Mouse (Mus musculus): ENCODE results near the gene Trabd2b. TPM values are rescaled to one million over a fixed set of nuclear protein-coding genes. Genes with fewer than 3 reads are reported as not detected.

Trabd2b gene
- polyA plus RNA-seq, 1 experiment: 0.08 TPM

DNA sequence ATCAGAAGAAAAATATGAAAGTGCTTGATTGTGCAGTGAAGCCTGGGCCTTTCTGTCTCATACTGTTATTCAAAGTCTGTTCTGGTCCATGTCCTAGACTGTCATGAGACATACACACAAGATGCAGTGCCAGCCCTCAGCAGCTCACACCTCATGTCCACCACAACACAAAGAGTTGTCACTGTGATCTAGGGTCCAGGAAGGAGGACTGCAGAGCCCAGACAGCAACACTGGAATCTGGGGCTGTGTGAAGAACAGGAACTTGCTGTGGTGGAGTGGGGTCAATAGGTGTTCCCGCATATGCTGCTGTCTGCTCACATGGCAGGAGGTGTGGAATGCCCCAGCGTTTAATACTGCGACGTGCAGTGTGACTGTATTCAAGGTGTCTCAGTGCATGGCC lies 112.8 kb downstream of the Trabd2b start:
- no peak for TF ChIP-seq POLR2A (IDR thresholded peaks at IDR 0.05; ENCODE audit: borderline replicate concordance, low read depth, low read length)
- no peak for TF ChIP-seq CTCF (IDR thresholded peaks at IDR 0.05; ENCODE audit: low read depth, low read length)
- H3K4me3 ChIP-seq (ENCODE audit: insufficient read depth, low read length): no peak overlapping the region
- H3K4me1 ChIP-seq (ENCODE audit: control insufficient read depth, insufficient read depth, low read length): no peaks in the 10 kb centered on the region
- no peak overlapping the region for H3K27ac ChIP-seq (ENCODE audit: insufficient read depth, low read depth, low read length)

DNA sequence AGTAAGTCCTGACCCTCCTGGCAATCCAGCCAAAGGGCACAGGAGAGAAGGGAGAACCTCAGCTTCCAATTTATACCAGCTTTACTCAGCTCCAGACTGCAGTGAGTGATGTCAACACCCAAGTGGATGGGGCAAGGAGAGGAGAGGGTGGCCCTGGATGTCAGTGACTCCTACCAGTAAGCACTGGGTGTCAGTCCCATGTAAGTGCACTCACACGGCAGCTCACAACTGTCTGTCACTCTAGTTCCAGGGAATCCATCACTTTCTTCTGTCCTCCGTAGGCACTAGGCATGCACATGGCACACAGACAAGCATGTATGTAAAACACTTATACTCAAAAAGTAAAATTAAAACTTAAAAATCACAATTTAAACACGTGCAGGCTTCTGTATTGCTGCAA lies 113.4 kb downstream of the Trabd2b start:
- H3K4me1 ChIP-seq (ENCODE audit: control insufficient read depth, insufficient read depth, low read length): no peaks in the 10 kb centered on the region
- no peak for TF ChIP-seq CTCF (IDR thresholded peaks at IDR 0.05; ENCODE audit: low read depth, low read length)
- TF ChIP-seq POLR2A (IDR thresholded peaks at IDR 0.05; ENCODE audit: borderline replicate concordance, low read depth, low read length): no peak
- no peak overlapping the region for H3K4me3 ChIP-seq (ENCODE audit: insufficient read depth, low read length)
- no peak overlapping the region for H3K27ac ChIP-seq (ENCODE audit: insufficient read depth, low read depth, low read length)

DNA sequence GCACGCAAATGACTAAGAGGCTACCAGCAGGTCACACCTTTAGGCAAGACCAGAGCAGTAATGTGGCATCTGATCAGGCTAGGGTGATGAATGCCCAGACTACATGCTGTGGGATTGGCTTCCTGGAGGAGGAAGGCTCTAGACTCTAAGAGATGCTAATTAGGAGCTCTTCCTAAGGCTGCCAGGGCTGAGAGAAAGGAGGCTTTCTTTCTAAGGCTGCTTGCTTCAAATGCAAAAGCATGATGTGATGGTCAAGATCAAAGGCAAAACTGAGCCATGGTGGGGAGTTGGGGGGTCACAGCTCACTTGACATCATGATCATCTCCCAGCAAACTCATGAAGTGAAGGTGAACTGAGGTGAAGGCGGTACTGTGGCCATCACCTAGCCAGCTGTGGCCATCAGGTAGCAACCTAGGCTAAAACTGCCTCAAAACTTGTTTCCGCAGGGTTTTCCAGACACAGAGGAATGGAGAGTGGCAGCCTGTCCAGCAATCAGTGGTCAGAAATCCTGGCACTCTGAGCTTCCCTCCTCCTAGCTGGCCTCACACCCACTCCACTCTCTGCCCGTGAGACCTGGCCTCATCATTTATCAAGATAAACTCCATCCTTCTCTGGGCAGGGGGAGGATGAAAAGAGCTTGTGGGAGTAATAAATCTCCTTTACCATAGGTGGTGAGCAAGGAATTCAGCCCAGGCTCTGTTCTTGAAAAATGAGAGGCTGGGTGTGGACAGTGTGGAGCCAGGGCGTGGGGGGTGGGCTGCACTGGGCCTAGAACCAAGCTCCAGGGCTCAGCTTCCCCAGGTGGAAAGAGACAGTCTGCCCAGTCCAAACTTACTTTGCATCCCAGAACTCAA lies 117.0 kb downstream of the Trabd2b start:
- Histone ChIP-seq H3K4me1 (ENCODE audit: control insufficient read depth, insufficient read depth, low read length) (no peaks in the 10 kb centered on the region), H3K4me3 (ENCODE audit: insufficient read depth, low read length) (no peak overlapping the region), H3K27ac (ENCODE audit: insufficient read depth, low read depth, low read length) (no peak overlapping the region)
- no peak for TF ChIP-seq CTCF (IDR thresholded peaks at IDR 0.05; ENCODE audit: low read depth, low read length)
- no peak for TF ChIP-seq POLR2A (IDR thresholded peaks at IDR 0.05; ENCODE audit: borderline replicate concordance, low read depth, low read length)

DNA sequence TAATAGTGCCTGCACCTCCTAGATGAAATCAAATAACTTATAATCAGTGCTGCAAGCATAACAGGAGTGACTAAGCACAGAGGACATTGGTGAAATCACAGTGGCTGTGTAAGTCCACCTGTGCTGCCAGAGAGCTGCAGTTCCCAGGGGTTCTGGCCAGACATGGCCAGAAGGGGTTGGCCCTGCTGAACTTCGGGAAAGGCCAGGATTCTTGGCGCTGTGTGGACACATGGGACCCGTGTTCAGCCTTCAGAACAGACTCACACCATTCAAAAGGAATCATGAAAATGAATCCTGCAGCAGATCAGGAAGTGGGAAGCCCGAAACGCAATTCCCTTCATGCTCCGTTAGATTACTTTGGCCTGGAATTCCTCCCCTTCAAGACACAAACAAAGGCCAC lies 125.1 kb downstream of the Trabd2b start:
- TF ChIP-seq CTCF (IDR thresholded peaks at IDR 0.05; ENCODE audit: low read depth, low read length) (no peak), POLR2A (IDR thresholded peaks at IDR 0.05; ENCODE audit: borderline replicate concordance, low read depth, low read length) (no peak)
- Histone ChIP-seq H3K4me3 (ENCODE audit: insufficient read depth, low read length) (no peak overlapping the region), H3K4me1 (ENCODE audit: control insufficient read depth, insufficient read depth, low read length) (no peaks in the 10 kb centered on the region), H3K27ac (ENCODE audit: insufficient read depth, low read depth, low read length) (no peak overlapping the region)

DNA sequence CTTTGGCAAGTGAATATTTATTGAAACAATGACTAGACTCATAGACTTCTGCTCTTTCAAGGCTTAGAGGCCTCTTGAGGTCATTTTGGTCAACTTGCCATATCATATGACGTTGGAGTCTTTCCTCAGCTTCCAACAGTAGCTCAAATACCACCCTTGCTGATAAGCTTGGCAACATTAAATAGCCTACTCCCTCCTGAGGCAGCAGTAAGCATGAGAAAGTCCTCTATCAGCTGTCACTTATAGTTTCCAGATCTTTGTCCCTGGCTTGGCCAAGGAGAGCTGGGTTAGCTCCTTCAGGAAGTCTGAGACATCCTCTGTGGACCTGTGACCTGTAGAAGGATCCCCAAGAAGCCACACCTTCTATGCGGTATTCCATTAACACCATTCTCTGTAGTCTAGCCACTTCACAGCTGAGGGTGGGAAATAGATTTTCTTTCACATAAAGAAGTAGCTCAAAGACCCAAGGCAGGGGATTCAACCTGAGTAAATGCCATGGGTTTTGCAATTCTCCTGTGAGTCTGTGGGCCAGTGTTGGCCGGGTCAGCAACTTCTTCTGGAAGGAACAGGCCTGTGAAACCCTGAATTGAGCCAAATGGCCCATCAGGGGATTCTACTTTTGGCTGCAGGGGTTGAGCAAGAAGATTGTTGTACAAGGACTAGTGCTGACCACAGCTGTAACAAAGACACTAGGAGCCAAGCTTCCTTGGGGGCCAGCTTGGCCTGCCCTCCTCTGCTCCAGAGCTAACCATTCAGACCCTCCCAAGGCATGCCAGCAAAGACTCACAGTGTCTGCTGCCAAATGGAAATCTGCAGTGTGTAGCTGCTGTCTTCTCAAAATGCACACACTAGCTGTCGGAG lies 127.6 kb downstream of the Trabd2b start:
- no peak overlapping the region for H3K27ac ChIP-seq (ENCODE audit: insufficient read depth, low read depth, low read length)
- no peaks in the 10 kb centered on the region for H3K4me1 ChIP-seq (ENCODE audit: control insufficient read depth, insufficient read depth, low read length)
- TF ChIP-seq POLR2A (IDR thresholded peaks at IDR 0.05; ENCODE audit: borderline replicate concordance, low read depth, low read length) (no peak), CTCF (IDR thresholded peaks at IDR 0.05; ENCODE audit: low read depth, low read length) (no peak)
- no peak overlapping the region for H3K4me3 ChIP-seq (ENCODE audit: insufficient read depth, low read length)

DNA sequence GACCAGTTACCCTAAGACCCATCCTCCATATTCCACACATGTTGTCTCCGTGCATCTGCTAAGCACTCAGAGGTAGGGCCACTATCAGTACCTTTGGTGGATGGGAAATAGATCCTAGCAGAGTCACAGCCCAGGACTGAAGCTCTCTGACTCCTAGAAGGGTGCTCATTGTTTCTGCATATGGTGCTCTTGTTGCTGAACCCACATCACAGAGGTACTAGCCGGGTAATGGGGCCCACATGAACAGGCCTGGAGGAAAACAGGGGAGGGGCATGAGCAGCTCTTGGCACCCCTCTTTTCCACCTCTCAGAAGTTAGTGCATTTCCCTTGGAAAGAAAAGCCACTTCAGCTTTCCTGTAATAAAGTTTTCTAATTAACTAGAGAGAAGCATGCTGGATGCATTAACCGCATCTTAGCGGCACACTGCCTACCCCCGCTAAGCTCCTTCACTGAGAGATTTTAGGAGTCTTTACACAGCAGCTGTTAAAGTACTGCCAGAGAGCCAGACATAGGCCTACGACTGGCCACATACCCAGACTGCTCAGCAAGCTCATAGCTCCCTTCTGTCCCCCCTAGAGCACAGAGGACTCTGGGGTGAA lies 131.0 kb downstream of the Trabd2b start:
- no peaks in the 10 kb centered on the region for H3K4me1 ChIP-seq (ENCODE audit: control insufficient read depth, insufficient read depth, low read length)
- H3K4me3 ChIP-seq (ENCODE audit: insufficient read depth, low read length): no peak overlapping the region
- no peak overlapping the region for H3K27ac ChIP-seq (ENCODE audit: insufficient read depth, low read depth, low read length)

DNA sequence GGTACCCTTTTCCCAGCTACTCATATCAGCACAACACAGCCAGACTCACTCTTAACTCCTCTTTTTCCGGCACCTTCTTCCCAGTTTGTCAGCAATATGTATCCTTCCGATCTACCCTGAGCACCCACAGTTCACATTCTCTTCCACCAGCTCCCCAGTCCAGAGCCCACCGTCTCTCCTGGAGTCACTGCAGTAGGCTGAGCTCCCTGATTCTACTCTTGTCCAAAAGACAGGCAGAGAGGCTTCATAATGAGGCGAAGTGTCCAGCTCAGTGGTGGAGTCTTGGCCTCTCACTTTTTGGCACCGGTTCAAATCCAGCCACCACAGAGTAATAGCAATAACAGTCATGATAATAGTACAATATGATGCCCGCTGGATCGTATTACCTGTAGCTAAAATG lies 133.5 kb downstream of the Trabd2b start:
- Histone ChIP-seq H3K4me1 (ENCODE audit: control insufficient read depth, insufficient read depth, low read length) (no peaks in the 10 kb centered on the region), H3K4me3 (ENCODE audit: insufficient read depth, low read length) (no peak overlapping the region), H3K27ac (ENCODE audit: insufficient read depth, low read depth, low read length) (no peak overlapping the region)
- no peak for TF ChIP-seq POLR2A (IDR thresholded peaks at IDR 0.05; ENCODE audit: borderline replicate concordance, low read depth, low read length)
- TF ChIP-seq CTCF (IDR thresholded peaks at IDR 0.05; ENCODE audit: low read depth, low read length): no peak

More for the DNA sequence above, 131.0 kb downstream of the Trabd2b start:
- no peak for TF ChIP-seq CTCF (IDR thresholded peaks at IDR 0.05; ENCODE audit: low read depth, low read length)

DNA sequence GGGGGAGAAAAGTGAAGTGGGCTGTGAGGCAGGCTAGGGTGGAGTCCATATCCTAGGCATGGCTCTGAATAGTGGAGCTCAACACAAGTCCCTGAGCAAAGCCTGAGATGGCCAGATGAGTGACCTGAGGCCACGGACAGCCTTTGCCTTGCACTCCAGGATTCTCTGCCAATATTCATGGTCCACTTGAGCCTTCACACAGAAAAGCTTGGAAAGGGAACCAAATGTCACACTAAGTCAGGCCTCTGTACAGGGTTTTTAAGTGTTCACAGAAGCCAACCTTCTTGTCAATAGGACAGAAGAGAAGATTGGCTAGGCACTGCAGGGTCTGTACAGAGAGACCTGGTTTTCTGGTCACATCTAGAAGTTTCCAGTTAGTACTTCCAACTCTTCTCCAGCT lies 134.7 kb downstream of the Trabd2b start:
- Histone ChIP-seq H3K4me3 (ENCODE audit: insufficient read depth, low read length) (no peak overlapping the region), H3K4me1 (ENCODE audit: control insufficient read depth, insufficient read depth, low read length) (no peaks in the 10 kb centered on the region), H3K27ac (ENCODE audit: insufficient read depth, low read depth, low read length) (no peak overlapping the region)
- TF ChIP-seq POLR2A (IDR thresholded peaks at IDR 0.05; ENCODE audit: borderline replicate concordance, low read depth, low read length) (no peak), CTCF (IDR thresholded peaks at IDR 0.05; ENCODE audit: low read depth, low read length) (no peak)

DNA sequence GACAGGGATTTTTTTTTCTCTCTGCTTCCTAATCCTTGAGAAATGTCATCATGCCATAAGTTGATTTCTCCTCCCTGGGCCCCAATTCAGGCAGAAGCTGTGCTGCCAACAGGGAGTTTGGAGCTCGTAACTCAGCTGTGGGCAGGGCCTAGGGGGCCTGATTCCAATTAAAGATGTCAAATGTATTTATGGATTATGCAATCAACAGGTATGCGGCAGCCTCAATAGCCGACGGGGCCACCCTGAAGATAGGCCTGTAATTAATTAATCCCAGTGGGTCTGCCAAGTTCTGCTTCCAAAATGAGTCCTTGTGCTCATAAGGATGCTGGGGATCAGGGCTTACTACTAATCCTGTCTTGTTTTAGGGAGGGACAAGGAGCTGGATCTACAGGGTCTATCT lies 135.6 kb downstream of the Trabd2b start:
- TF ChIP-seq POLR2A (IDR thresholded peaks at IDR 0.05; ENCODE audit: borderline replicate concordance, low read depth, low read length): no peak
- TF ChIP-seq CTCF (IDR thresholded peaks at IDR 0.05; ENCODE audit: low read depth, low read length): no peak
- Histone ChIP-seq H3K27ac (ENCODE audit: insufficient read depth, low read depth, low read length) (no peak overlapping the region), H3K4me3 (ENCODE audit: insufficient read depth, low read length) (no peak overlapping the region), H3K4me1 (ENCODE audit: control insufficient read depth, insufficient read depth, low read length) (no peaks in the 10 kb centered on the region)
